Mouse (Mus musculus) midbrain, embryonic 16.5 days (tissue): ENCODE results near the gene Nemp2. TPM values are rescaled to one million over a fixed set of nuclear protein-coding genes. Genes with fewer than 3 reads are reported as not detected.

Experiments used
- polyA plus RNA-seq: library from polyadenylated mRNA; unstranded; fragments of >200 nt; fragmentation: Nextera tagmentation; extraction: Ambion mirVana; gene quantifications from 2 replicates; pipeline ENCODE4 v1.2.1, GENCODE M21; 2015

Gene Nemp2
- polyA plus RNA-seq, 1 experiment from 2014 or later = 5.0 TPM

Other genes with a start within 250 kb of the Nemp2 start
- gene Nab1, start 130.0 kb upstream of the Nemp2 start, polyA plus RNA-seq = 4.8 and 5.4 TPM in 2 replicates
- gene Mfsd6, start 96.8 kb downstream of the Nemp2 start, polyA plus RNA-seq = 12.1 and 12.3 TPM in 2 replicates
- 40.9 and 45.0 TPM in 2 replicates for gene Inpp1, start 187.0 kb downstream of the Nemp2 start, polyA plus RNA-seq
- 31.4 and 34.2 TPM in 2 replicates for gene Hibch, start 214.2 kb downstream of the Nemp2 start, polyA plus RNA-seq